Mouse (Mus musculus): ENCODE measurements around the gene P4hb.

DNA sequence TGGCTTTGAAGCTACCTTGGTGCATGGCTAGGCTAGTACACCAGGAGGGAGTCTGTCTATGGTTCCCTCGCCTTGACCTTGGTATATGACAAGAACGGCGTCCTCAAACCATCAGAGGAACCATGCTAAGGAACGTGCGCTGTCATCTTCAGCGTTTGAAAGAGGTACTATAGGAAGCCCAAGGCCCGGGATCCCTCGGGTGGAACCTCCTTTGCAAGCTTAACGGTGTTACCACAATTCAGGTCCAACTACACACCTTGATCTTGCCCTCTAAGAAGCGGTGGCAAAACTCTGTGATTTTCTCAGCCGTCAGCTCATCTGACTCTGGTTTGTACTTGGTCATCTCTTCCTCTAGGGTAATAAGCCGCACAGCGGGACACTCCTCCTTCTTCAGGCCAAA lies 10.1 kb downstream of the P4hb start:
- TF ChIP-seq CTCF (IDR thresholded peaks at IDR 0.05; ENCODE audit: borderline replicate concordance, control insufficient read depth, extremely low read depth, insufficient read depth, low read length, poor library complexity) (no peak), POLR2A (IDR thresholded peaks at IDR 0.05; ENCODE audit: control insufficient read depth, extremely low read depth, insufficient read depth, low read length, poor library complexity) (no peak)

Data from thymus, adult 2 months (tissue).